Mouse (Mus musculus): ENCODE data around the gene Nup153.

- no peak for TF ChIP-seq CTCF (IDR thresholded peaks at IDR 0.05)
- TF ChIP-seq POLR2A (IDR thresholded peaks at IDR 0.05; ENCODE audit: insufficient read depth, low read depth, low read length): no peak
Measured at GRCm38 (mm10) chr13:46695932-46696331, 31.8 kb downstream of the Nup153 start.

All from heart, adult 2 months (tissue).